Mouse (Mus musculus): ENCODE measurements around the gene Kin. TPM values are rescaled to one million over a fixed set of nuclear protein-coding genes. Genes with fewer than 3 reads are reported as not detected.

The Kin gene
- polyA plus RNA-seq, 1 experiment from 2014 or later: 31.5 TPM

Other genes with a start within 250 kb of the Kin start
- gene 4930412O13Rik, start 199.3 kb upstream of the Kin start, polyA plus RNA-seq (2016; fragmentation: Nextera tagmentation; extraction: Ambion mirVana): 0.35 TPM in 1 of 2 replicates, not detected in the other
- gene 9230102O04Rik, start 191.1 kb upstream of the Kin start, polyA plus RNA-seq (2016; fragmentation: Nextera tagmentation; extraction: Ambion mirVana): 0.55 TPM in 1 of 2 replicates, not detected in the other
- 4.2 and 5.0 TPM in 2 replicates for gene Gata3, start 190.6 kb upstream of the Kin start, polyA plus RNA-seq (2016; fragmentation: Nextera tagmentation; extraction: Ambion mirVana)
- 15.3 and 15.9 TPM in 2 replicates for gene Taf3, start 32.0 kb upstream of the Kin start, polyA plus RNA-seq (2016; fragmentation: Nextera tagmentation; extraction: Ambion mirVana)
- gene Atp5c1, start 83 bp upstream of the Kin start, polyA plus RNA-seq (2016; fragmentation: Nextera tagmentation; extraction: Ambion mirVana): 507 and 512 TPM in 2 replicates
- gene Itih2, start 50.8 kb downstream of the Kin start, polyA plus RNA-seq (2016; fragmentation: Nextera tagmentation; extraction: Ambion mirVana): 0.16 and 0.35 TPM in 2 replicates
- 2.8 TPM in 2 replicates for gene Itih5, start 73.0 kb downstream of the Kin start, polyA plus RNA-seq (2016; fragmentation: Nextera tagmentation; extraction: Ambion mirVana)

Data from limb, embryonic 12.5 days (tissue).